9 mouse cellular contexts compared by ENCODE assay signal in the genomic region with DNA sequence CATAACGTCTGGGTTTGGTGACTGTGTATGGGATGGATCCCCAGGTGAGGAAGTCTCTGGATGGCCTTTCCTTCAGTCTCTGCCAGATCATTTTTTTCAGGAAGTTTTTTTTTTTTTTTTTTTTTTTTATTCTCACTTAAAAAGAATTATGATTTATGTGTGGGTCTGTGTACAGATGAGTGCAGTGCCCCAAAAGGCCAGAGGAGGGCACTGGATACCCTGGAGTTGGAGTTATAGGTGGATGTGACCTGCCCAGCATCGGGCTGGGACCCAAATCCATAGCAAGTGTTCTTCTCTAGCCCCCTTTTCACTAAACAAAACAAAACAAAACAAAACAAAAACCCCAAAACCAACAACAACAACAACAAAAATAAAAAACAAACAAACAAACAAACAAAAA. TPM values are rescaled to one million over a fixed set of nuclear protein-coding genes. Genes with fewer than 3 reads are reported as not detected.
DNase-seq lines count a peak whose midpoint lies in the region; ATAC-seq and TF ChIP-seq lines count a peak whose summit lies in the region.
"Had no signal": no experiment of that assay in that cellular context is flagged by ENCODE, and none has a peak within 500 bp of the region (broad histone marks: within the 10 kb centered on the region; RNA-seq: fewer than 3 reads in every experiment).

No protein-coding gene starts in this region.

- WGBS in hindbrain, postnatal 0 days: 65% methylated on average over 2 of the region's 2 CpGs
- WGBS in hindbrain, embryonic 13.5 days: 68% methylated on average over 2 of the region's 2 CpGs
- 64% methylated on average over 2 of the region's 2 CpGs for WGBS in bone marrow, adult 2 months

- H3K4me1 ChIP-seq in hindbrain, postnatal 0 days (ENCODE audit: insufficient read depth, low read length): no peaks in the 10 kb centered on the region
- H3K4me1 ChIP-seq in hindbrain, embryonic 13.5 days (replicated peaks): no peaks in the 10 kb centered on the region
- no peaks in the 10 kb centered on the region for H3K4me1 ChIP-seq in bone marrow, adult 2 months (ENCODE audit: control insufficient read depth, insufficient read depth, low read length)

- H3K27me3 ChIP-seq in hindbrain, postnatal 0 days (ENCODE audit: insufficient read depth, low read length): no peaks in the 10 kb centered on the region
- no peaks in the 10 kb centered on the region for H3K27me3 ChIP-seq in hindbrain, embryonic 13.5 days

- H3K27ac ChIP-seq in hindbrain, postnatal 0 days: no peak overlapping the region
- H3K27ac ChIP-seq in hindbrain, embryonic 13.5 days: no peak overlapping the region
- H3K27ac ChIP-seq in bone marrow, adult 2 months (ENCODE audit: control insufficient read depth, insufficient read depth, low read depth, low read length, poor library complexity): no peak overlapping the region

- no peak overlapping the region for H3K4me3 ChIP-seq in hindbrain, postnatal 0 days (ENCODE audit: low read length)
- H3K4me3 ChIP-seq in hindbrain, embryonic 13.5 days: no peak overlapping the region
- H3K4me3 ChIP-seq in bone marrow, adult 2 months (replicated peaks; ENCODE audit: control insufficient read depth, low read depth, low read length): no peak overlapping the region
- H3K4me3 ChIP-seq: megakaryocyte, embryonic 14.5 days had no signal

- no peak for ATAC-seq in hindbrain, postnatal 0 days
- ATAC-seq in hindbrain, embryonic 13.5 days (ENCODE audit: low FRiP score): no peak

- no peak overlapping the region for H3K9ac ChIP-seq in hindbrain, postnatal 0 days (replicated peaks; ENCODE audit: low read length)
- no peak overlapping the region for H3K9ac ChIP-seq in hindbrain, embryonic 13.5 days

- H3K36me3 ChIP-seq in hindbrain, postnatal 0 days (ENCODE audit: insufficient read depth, low read length): no peaks in the 10 kb centered on the region
- H3K36me3 ChIP-seq in hindbrain, embryonic 13.5 days: no peaks in the 10 kb centered on the region

- no peak overlapping the region for H3K4me2 ChIP-seq in hindbrain, postnatal 0 days (ENCODE audit: low read depth, low read length)
- no peak overlapping the region for H3K4me2 ChIP-seq in hindbrain, embryonic 13.5 days

- DNase-seq in hindbrain, postnatal 0 days (ENCODE audit: low spot score): peak; percentile 13
- peak; percentile 28 to 36 for DNase-seq in B cell, adult 2 months
- DNase-seq in kidney, postnatal 4 days: peak; percentile 45 to 56
- no peak for DNase-seq in right cerebral cortex, adult 18-20 months
- no peak for DNase-seq in layer of hippocampus, adult 18-20 months (ENCODE audit: low spot score in 2 of 2)
- DNase-seq in adipocyte (ENCODE audit: low spot score): no peak

- peak; percentile 57 for TF ChIP-seq CTCF in hindbrain, postnatal 0 days (IDR thresholded peaks at IDR 0.05; ENCODE audit: low read depth)
- peak; percentile 32; the same call in 1 of the 2 replicates for TF ChIP-seq CTCF in bone marrow, adult 2 months (IDR thresholded peaks at IDR 0.05; ENCODE audit: control insufficient read depth, insufficient read depth, low read length)

- H3K9me3 ChIP-seq in hindbrain, postnatal 0 days (ENCODE audit: low read length): no peaks in the 10 kb centered on the region
- H3K9me3 ChIP-seq in hindbrain, embryonic 13.5 days: no peaks in the 10 kb centered on the region
- H3K9me3 ChIP-seq: megakaryocyte, embryonic 14.5 days had no signal

- TF ChIP-seq POLR2A in bone marrow, adult 2 months (IDR thresholded peaks at IDR 0.05; ENCODE audit: borderline replicate concordance, control insufficient read depth, low read depth, low read length): no peak

RNA-seq across cellular contexts. Expression of a gene that starts 18.7 kb away (rescaled TPM):
- 6.0 and 7.5 TPM in 2 replicates for total RNA-seq in hindbrain, postnatal 0 days (2014; rRNA removed)
- polyA plus RNA-seq in hindbrain, postnatal 0 days (2015; fragmentation: Nextera tagmentation; extraction: Ambion mirVana): 12.4 and 12.9 TPM in 2 replicates
- 21.2 and 24.0 TPM in 2 replicates for polyA plus RNA-seq in hindbrain, embryonic 13.5 days (2015; fragmentation: Nextera tagmentation; extraction: Ambion mirVana)
- 9.4 and 27.9 TPM in 2 replicates for polyA plus RNA-seq in bone marrow, adult 2 months (2011; ENCODE audit: insufficient read depth, insufficient read length, low replicate concordance, missing spikeins)
- total RNA-seq in layer of hippocampus, adult 18-20 months (2021): 10 to 100 TPM; 25.7 to 27.2 TPM

RNA-seq across cellular contexts. Expression of a gene that starts 31.8 kb away (rescaled TPM):
- total RNA-seq in hindbrain, postnatal 0 days (2014; rRNA removed): 46.1 and 71.6 TPM in 2 replicates
- 41.6 and 44.7 TPM in 2 replicates for polyA plus RNA-seq in hindbrain, postnatal 0 days (2015; fragmentation: Nextera tagmentation; extraction: Ambion mirVana)
- polyA plus RNA-seq in hindbrain, embryonic 13.5 days (2015; fragmentation: Nextera tagmentation; extraction: Ambion mirVana): 50.7 and 57.6 TPM in 2 replicates
- 11.1 and 26.0 TPM in 2 replicates for polyA plus RNA-seq in bone marrow, adult 2 months (2011; ENCODE audit: insufficient read depth, insufficient read length, low replicate concordance, missing spikeins)
- 10 to 100 TPM; 17.4 to 17.5 TPM for total RNA-seq in layer of hippocampus, adult 18-20 months (2021)

RNA-seq across cellular contexts. Expression of a gene that starts 39.4 kb away (rescaled TPM):
- 69.4 and 79.5 TPM in 2 replicates for total RNA-seq in hindbrain, postnatal 0 days (2014; rRNA removed)
- 318 and 325 TPM in 2 replicates for polyA plus RNA-seq in hindbrain, postnatal 0 days (2015; fragmentation: Nextera tagmentation; extraction: Ambion mirVana)
- 263 and 280 TPM in 2 replicates for polyA plus RNA-seq in hindbrain, embryonic 13.5 days (2015; fragmentation: Nextera tagmentation; extraction: Ambion mirVana)
- polyA plus RNA-seq in bone marrow, adult 2 months (2011; ENCODE audit: insufficient read depth, insufficient read length, low replicate concordance, missing spikeins): 101 and 196 TPM in 2 replicates
- 100 to 1,000 TPM; 132 to 136 TPM for total RNA-seq in layer of hippocampus, adult 18-20 months (2021)

RNA-seq across cellular contexts. Expression of a gene that starts 52.0 kb away (rescaled TPM):
- 44.1 and 50.6 TPM in 2 replicates for total RNA-seq in hindbrain, postnatal 0 days (2014; rRNA removed)
- polyA plus RNA-seq in hindbrain, postnatal 0 days (2015; fragmentation: Nextera tagmentation; extraction: Ambion mirVana): 11.0 and 11.3 TPM in 2 replicates
- 38.5 and 39.1 TPM in 2 replicates for polyA plus RNA-seq in hindbrain, embryonic 13.5 days (2015; fragmentation: Nextera tagmentation; extraction: Ambion mirVana)
- polyA plus RNA-seq in bone marrow, adult 2 months (2011; ENCODE audit: insufficient read depth, insufficient read length, low replicate concordance, missing spikeins): 2.0 and 4.0 TPM in 2 replicates
- total RNA-seq in layer of hippocampus, adult 18-20 months (2021): 10 to 100 TPM; 17.0 to 17.3 TPM

Comparison
In these comparisons a context has a peak if more than half of its experiments do, and no peak if none do; other contexts are left out.
1. DNase-seq: peak in hindbrain, postnatal 0 days (single experiment), B cell, adult 2 months (2 of 2) and kidney, postnatal 4 days (2 of 2); none in right cerebral cortex, adult 18-20 months (single experiment), layer of hippocampus, adult 18-20 months (0 of 2) and adipocyte (single experiment).